Mouse (Mus musculus) cerebellum, adult 2 months (tissue): ENCODE measurements around the gene Irf2.

Experiments used
- CTCF ChIP-seq: fragments of 200-500 bp; IDR thresholded peaks from 2 replicates; pipeline ENCODE4 v1.5.1; 2011; ENCODE audit warnings: low read depth, mild to moderate bottlenecking, control low read depth, low read length, moderate library complexity, borderline replicate concordance; ENCODE audit not compliant: insufficient read depth
- POLR2A ChIP-seq: fragments of 200-500 bp; IDR thresholded peaks from 2 replicates; pipeline ENCODE4 v1.6.1; 2011; ENCODE audit warnings: low read length, control low read depth, borderline replicate concordance; ENCODE audit not compliant: insufficient read depth

- TF ChIP-seq CTCF (no peak), POLR2A (no peak)
These were observed 54.8 kb downstream of the Irf2 start for GRCm38 (mm10) chr8:46794317-46794716.
